Mouse (Mus musculus) testis, adult 2 months (tissue): ENCODE measurements around the gene Adamts3.

Source experiments
- CTCF ChIP-seq: fragments of 200-500 bp; IDR thresholded peaks from 2 replicates; pipeline ENCODE4 v1.5.1; 2012; ENCODE audit warnings: low read depth, mild to moderate bottlenecking, inconsistent platforms, low read length, moderate library complexity; ENCODE audit not compliant: control insufficient read depth, insufficient read depth, insufficient replicate concordance
- POLR2A ChIP-seq: fragments of 200-500 bp; IDR thresholded peaks from 2 replicates; pipeline ENCODE4 v1.6.1; 2012; ENCODE audit warnings: low read depth, mild to moderate bottlenecking, inconsistent platforms, low read length, moderate library complexity; ENCODE audit not compliant: control insufficient read depth

DNA sequence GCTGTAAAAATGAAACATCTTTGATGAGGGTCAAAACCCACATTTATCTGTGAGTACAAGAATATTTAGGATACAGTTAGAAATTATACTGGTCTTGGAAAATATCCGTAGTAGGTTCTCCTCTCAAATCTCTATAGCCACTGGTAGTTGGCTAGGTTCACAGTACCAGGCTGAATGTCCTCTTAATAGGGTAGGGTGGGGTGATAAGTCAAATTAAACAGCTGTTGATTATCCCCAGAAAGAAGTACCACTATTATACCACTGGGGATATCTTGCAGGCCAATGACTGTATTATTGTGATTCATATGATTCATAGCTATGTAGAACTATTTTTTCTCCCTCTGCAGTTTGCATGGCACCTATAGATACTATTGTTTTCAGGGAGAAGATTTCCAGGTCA is 228.8 kb downstream of the Adamts3 start:
- no peak for TF ChIP-seq POLR2A
- TF ChIP-seq CTCF, result no peak
